ENCODE assay signal across 21 mouse cellular contexts in genomic region chr16:44877595-44877994, GRCm38 (mm10). TPM values are rescaled to one million over a fixed set of nuclear protein-coding genes. Genes with fewer than 3 reads are reported as not detected.
"Had no signal": no experiment of that assay in that cellular context is flagged by ENCODE, and none has a peak within 500 bp of the region (broad histone marks: within the 10 kb centered on the region; RNA-seq: fewer than 3 reads in every experiment).

No protein-coding gene starts in this region.

- H3K9ac ChIP-seq: neural tube, embryonic 12.5 days; neural tube, embryonic 13.5 days; neural tube, embryonic 15.5 days; stomach, embryonic 15.5 days had no signal

- H3K27ac ChIP-seq: neural tube, embryonic 12.5 days; neural tube, embryonic 13.5 days; neural tube, embryonic 15.5 days; stomach, embryonic 15.5 days; stomach, postnatal 0 days had no signal

- H3K4me3 ChIP-seq: neural tube, embryonic 12.5 days; neural tube, embryonic 13.5 days; neural tube, embryonic 15.5 days; stomach, embryonic 15.5 days had no signal

- H3K4me1 ChIP-seq: neural tube, embryonic 12.5 days; neural tube, embryonic 13.5 days; neural tube, embryonic 15.5 days; stomach, embryonic 15.5 days had no signal

- H3K36me3 ChIP-seq: neural tube, embryonic 12.5 days; neural tube, embryonic 13.5 days; neural tube, embryonic 15.5 days; stomach, embryonic 15.5 days had no signal

- H3K9me3 ChIP-seq: neural tube, embryonic 12.5 days; neural tube, embryonic 13.5 days; neural tube, embryonic 15.5 days; stomach, embryonic 15.5 days had no signal

- DNase-seq: retina, postnatal 1 day; right cerebral cortex, adult 18-20 months; right cerebral cortex, postnatal 14 days; right cerebral cortex, postnatal 25 days; right cerebral cortex, postnatal 4 days; spleen, adult 18-20 months; thymus, adult 18-20 months; thymus, adult 2 months; thymus, postnatal 14 days; thymus, postnatal 25 days; thymus, postnatal 36 days; thymus, postnatal 4 days had no signal

- H3K27me3 ChIP-seq: neural tube, embryonic 12.5 days; neural tube, embryonic 13.5 days; neural tube, embryonic 15.5 days; stomach, embryonic 15.5 days had no signal

RNA-seq across cellular contexts. Expression of gene Cd200r2, which starts 10.7 kb away (rescaled TPM):
- total RNA-seq: neutrophil, adult 5-6 weeks had no signal
- polyA plus RNA-seq: neural tube, embryonic 12.5 days; neural tube, embryonic 13.5 days; neural tube, embryonic 15.5 days; stomach, embryonic 14.5 days; stomach, postnatal 0 days; thymus, adult 2 months; thymus, postnatal 0 days; urinary bladder, adult 2 months had no signal
